Mouse (Mus musculus) neural tube, embryonic 10.5 days (tissue): ENCODE measurements around the gene Uxs1.

Experiments
- DNase-seq: peaks from one replicate; pipeline ENCODE4 v3.0.0-alpha.2; 2017; ENCODE audit warnings: low spot score; ENCODE audit errors: extremely low spot score

Gene Uxs1

GRCm38 (mm10) chr1:43730491-43730924 is 97.1 kb downstream of the Uxs1 start, which contains the start of gene 1500015O10Rik:
Gene 1500015O10Rik, plus strand, starts transcription at chr1:43730602.
- DNase-seq, result no peak

DNA sequence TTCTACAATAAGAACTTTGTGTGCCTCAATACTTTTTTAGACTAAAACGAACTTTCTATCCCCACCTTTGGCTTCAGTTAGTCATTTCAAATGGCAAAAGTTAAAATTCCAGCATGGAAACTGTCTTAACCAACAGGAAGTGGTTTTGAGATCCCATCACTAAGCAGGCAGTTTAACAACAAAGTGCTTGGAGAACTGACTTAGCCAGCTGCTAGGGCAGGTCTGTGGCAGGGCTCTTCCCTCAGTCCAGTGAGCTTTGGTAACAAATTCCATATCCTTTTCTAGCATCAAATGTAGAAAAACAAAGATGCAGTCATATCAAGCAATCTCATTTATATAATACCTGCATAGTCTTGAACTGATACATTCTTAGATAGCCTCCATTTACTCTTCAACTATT is 105.1 kb downstream of the Uxs1 start:
- no peak for DNase-seq

DNA sequence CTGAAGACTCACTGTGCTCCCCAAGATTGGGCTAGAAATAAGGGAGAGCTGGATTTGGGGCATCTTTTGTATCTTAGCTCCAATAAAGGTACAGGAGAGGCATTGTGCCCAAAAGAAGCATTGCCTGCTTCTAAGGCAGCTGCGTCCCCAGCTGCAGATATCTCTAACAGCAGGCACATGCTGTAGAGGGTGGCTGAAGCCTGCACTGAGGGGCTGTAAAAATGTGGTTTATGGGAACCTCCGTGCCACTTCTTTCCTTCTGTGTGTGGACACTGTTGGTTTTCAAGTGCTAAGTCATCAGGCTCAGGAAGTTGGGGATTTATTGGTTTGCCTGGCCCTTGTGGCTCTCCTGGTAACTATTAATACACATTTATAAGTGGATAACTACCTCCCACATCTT is 108.8 kb downstream of the Uxs1 start:
- DNase-seq, result no peak

- no peak for DNase-seq
These were observed 109.6 kb downstream of the Uxs1 start for GRCm38 (mm10) chr1:43717967-43718366.

GRCm38 (mm10) chr1:43714841-43715240 is 112.8 kb downstream of the Uxs1 start:
- DNase-seq, result no peak

- peak; percentile 40 for DNase-seq
These were observed 129.0 kb downstream of the Uxs1 start for GRCm38 (mm10) chr1:43698577-43699000.
